ENCODE assay signal across 17 mouse cellular contexts in genomic region chr2:34425573-34426223, GRCm38 (mm10). TPM values are rescaled to one million over a fixed set of nuclear protein-coding genes. Genes with fewer than 3 reads are reported as not detected.
DNase-seq lines count a peak whose midpoint lies in the region; ATAC-seq and TF ChIP-seq lines count a peak whose summit lies in the region.
"Had no signal": no experiment of that assay in that cellular context is flagged by ENCODE, and none has a peak within 500 bp of the region (broad histone marks: within the 10 kb centered on the region; RNA-seq: fewer than 3 reads in every experiment).

No protein-coding gene starts in this region.

- TF ChIP-seq CTCF in gastrocnemius, adult 2 months (IDR thresholded peaks at IDR 0.05), result no peak

- no peaks in the 10 kb centered on the region for H3K36me3 ChIP-seq in lung, embryonic 16.5 days (ENCODE audit: control insufficient read depth, insufficient read depth, low read length)

- peak; percentile 62; the same call in 1 of the 2 replicates for ATAC-seq in lung, embryonic 16.5 days (ENCODE audit: low read depth)
- no peak for ATAC-seq in megakaryocyte-erythroid progenitor cell, adult 5-6 weeks (replicated peaks; ENCODE audit: low FRiP score, low TSS enrichment, poor library complexity, severe bottlenecking)

- H3K27ac ChIP-seq in lung, embryonic 16.5 days (ENCODE audit: low read length), result peak overlapping the region; percentile 34; the same call in 1 of the 2 replicates
- H3K27ac ChIP-seq in gastrocnemius, adult 2 months, result no peak overlapping the region
- H3K27ac ChIP-seq: hindbrain, embryonic 13.5 days; limb, embryonic 13.5 days; liver, embryonic 14.5 days had no signal

- H3K4me1 ChIP-seq in lung, embryonic 16.5 days (replicated peaks; ENCODE audit: control insufficient read depth, insufficient read depth, low read length), result peaks cover 8% of the 10 kb centered on the region
- H3K4me1 ChIP-seq: hindbrain, embryonic 13.5 days had no signal

- peak; percentile 81 for DNase-seq in Muller cell, postnatal 12 days (ENCODE audit: inconsistent ontology term)
- peak; percentile 16 for DNase-seq in NIH3T3 (ENCODE audit: low read depth)
- DNase-seq in kidney, postnatal 10 days, result peak; percentile 34
- DNase-seq in gastrocnemius, adult 2 months, result no peak
- DNase-seq in thymus, postnatal 0 days (ENCODE audit: low spot score), result no peak
- DNase-seq in adrenal gland, adult 2 months, result no peak
- DNase-seq: adrenal gland, adult 8-10 months; cerebellum, adult 11-12 months; cerebellum, postnatal 36 days; heart, postnatal 10 days; right cerebral cortex, postnatal 14 days; thymus, postnatal 25 days had no signal

- H3K9me3 ChIP-seq in lung, embryonic 16.5 days (ENCODE audit: control insufficient read depth, low read length), result no peaks in the 10 kb centered on the region
- H3K9me3 ChIP-seq: hindbrain, embryonic 13.5 days; limb, embryonic 13.5 days had no signal

- no peaks in the 10 kb centered on the region for H3K27me3 ChIP-seq in lung, embryonic 16.5 days (ENCODE audit: control insufficient read depth, insufficient read depth, low read depth, low read length)
- H3K27me3 ChIP-seq: hindbrain, embryonic 13.5 days; limb, embryonic 13.5 days had no signal

- no peak overlapping the region for H3K4me3 ChIP-seq in lung, embryonic 16.5 days (ENCODE audit: low read length)
- H3K4me3 ChIP-seq in gastrocnemius, adult 2 months, result no peak overlapping the region
- H3K4me3 ChIP-seq: hindbrain, embryonic 13.5 days; limb, embryonic 13.5 days had no signal

- WGBS in lung, embryonic 16.5 days, result 55% methylated on average over 4 of the region's 4 CpGs

- no peak overlapping the region for H3K9ac ChIP-seq in lung, embryonic 16.5 days (ENCODE audit: low read length)
- H3K9ac ChIP-seq: hindbrain, embryonic 13.5 days; limb, embryonic 13.5 days; liver, embryonic 14.5 days had no signal

- intact Hi-C loops in gastrocnemius, adult 2 months (cut with DNase I), result no loop called here

- no peak overlapping the region for H3K4me2 ChIP-seq in lung, embryonic 16.5 days (ENCODE audit: low read depth, low read length)
- H3K4me2 ChIP-seq: hindbrain, embryonic 13.5 days; limb, embryonic 13.5 days had no signal

RNA-seq across cellular contexts. Expression of gene Mapkap1, which starts 19.1 kb away (rescaled TPM):
- polyA plus RNA-seq in lung, embryonic 16.5 days (2015; fragmentation: Nextera tagmentation; extraction: Ambion mirVana), result 70.6 and 74.6 TPM in 2 replicates
- 10 to 100 TPM; 55.1 to 69.0 TPM for total RNA-seq in gastrocnemius, adult 2 months (2021)
- polyA plus RNA-seq in thymus, postnatal 0 days (2015; fragmentation: Nextera tagmentation; extraction: Ambion mirVana), result 93.8 and 103 TPM in 2 replicates
- 10 to 100 TPM; 71.4 to 79.8 TPM for total RNA-seq in adrenal gland, adult 2 months (2021)
- 43.1 and 46.1 TPM in 2 replicates for polyA plus RNA-seq in adrenal gland, adult 2 months (2012; rRNA removed)
- total RNA-seq in megakaryocyte-erythroid progenitor cell, adult 5-6 weeks (2014; fragmentation: Nextera tagmentation), result 28.2 and 37.8 TPM in 2 replicates
- total RNA-seq in megakaryocyte-erythroid progenitor cell, adult 5-6 weeks (2017), result 52.8 and 54.3 TPM in 2 replicates

RNA-seq across cellular contexts. Expression of gene Pbx3, which starts 52.8 kb away (rescaled TPM):
- polyA plus RNA-seq in lung, embryonic 16.5 days (2015; fragmentation: Nextera tagmentation; extraction: Ambion mirVana), result 24.2 and 25.1 TPM in 2 replicates
- 1 to 10 TPM; 2.3 TPM for total RNA-seq in gastrocnemius, adult 2 months (2021)
- 3.2 and 3.6 TPM in 2 replicates for polyA plus RNA-seq in thymus, postnatal 0 days (2015; fragmentation: Nextera tagmentation; extraction: Ambion mirVana)
- total RNA-seq in adrenal gland, adult 2 months (2021), result 10 to 100 TPM; 84.0 to 95.6 TPM
- polyA plus RNA-seq in adrenal gland, adult 2 months (2012; rRNA removed), result 63.4 and 67.5 TPM in 2 replicates
- total RNA-seq in megakaryocyte-erythroid progenitor cell, adult 5-6 weeks (2014; fragmentation: Nextera tagmentation), result 8.3 and 10.2 TPM in 2 replicates
- total RNA-seq in megakaryocyte-erythroid progenitor cell, adult 5-6 weeks (2017), result 4.8 and 12.8 TPM in 2 replicates

Comparison
In these comparisons a context has a peak if more than half of its experiments do, and no peak if none do; other contexts are left out.
1. DNase-seq: peak in Muller cell, postnatal 12 days (single experiment), NIH3T3 (single experiment) and kidney, postnatal 10 days (single experiment); none in gastrocnemius, adult 2 months (single experiment), thymus, postnatal 0 days (single experiment) and adrenal gland, adult 2 months (single experiment).
2. RNA of gene Pbx3, which starts 52.8 kb away (total RNA-seq): 84.0 to 95.6 TPM in adrenal gland, adult 2 months; 4.8 to 12.8 TPM in megakaryocyte-erythroid progenitor cell, adult 5-6 weeks and 2.3 TPM in gastrocnemius, adult 2 months; every median in the first group is over 4 times any median in the second.